Mouse (Mus musculus) cerebellum, adult 2 months (tissue): Measurements from ENCODE around the gene Ehmt2.
"Not testable (repeated sequence)": the region's sequence is repeated elsewhere in the genome, so short reads cannot be mapped to it uniquely, and the experiment has no call there.

Source experiments
- CTCF ChIP-seq: fragments of 200-500 bp; IDR thresholded peaks from 2 replicates; pipeline ENCODE4 v1.5.1; 2011; ENCODE audit warnings: low read depth, mild to moderate bottlenecking, control low read depth, low read length, moderate library complexity, borderline replicate concordance; ENCODE audit not compliant: insufficient read depth
- POLR2A ChIP-seq: fragments of 200-500 bp; IDR thresholded peaks from 2 replicates; pipeline ENCODE4 v1.6.1; 2011; ENCODE audit warnings: low read length, control low read depth, borderline replicate concordance; ENCODE audit not compliant: insufficient read depth

DNA sequence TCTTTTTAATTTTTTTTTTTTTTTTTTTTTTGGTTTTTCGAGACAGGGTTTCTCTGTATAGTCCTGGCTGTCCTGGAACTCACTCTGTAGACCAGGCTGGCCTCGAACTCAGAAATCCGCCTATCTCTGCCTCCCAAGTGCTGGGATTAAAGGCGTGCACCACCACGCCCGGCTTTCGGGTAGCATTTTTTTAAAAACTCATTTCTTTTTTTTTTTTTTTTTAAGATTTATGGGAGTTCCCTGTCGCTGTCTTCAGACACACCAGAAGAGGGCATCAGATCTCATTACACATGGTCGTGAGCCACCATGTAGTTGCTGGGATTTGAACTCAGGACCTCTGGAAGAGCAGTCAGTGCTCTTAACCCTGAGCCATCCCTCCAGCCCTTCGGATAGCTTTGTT is 3.7 kb downstream of the Ehmt2 start:
- not testable (repeated sequence) for TF ChIP-seq POLR2A, CTCF
